Mouse (Mus musculus): ENCODE results near the gene Lipt2. TPM values are rescaled to one million over a fixed set of nuclear protein-coding genes. Genes with fewer than 3 reads are reported as not detected.

Lipt2 gene
- polyA plus RNA-seq, 1 experiment from 2014 or later: 17.3 TPM

GRCm38 (mm10) chr7:100206144-100206543 lies 47.1 kb downstream of the Lipt2 start:
- Histone ChIP-seq H3K36me3 (no peaks in the 10 kb centered on the region), H3K4me1 (replicated peaks) (no peaks in the 10 kb centered on the region), H3K9ac (no peak overlapping the region), H3K9me3 (no peaks in the 10 kb centered on the region), H3K4me3 (no peak overlapping the region), H3K27ac (no peak overlapping the region), H3K4me2 (no peak overlapping the region), H3K27me3 (no peaks in the 10 kb centered on the region)
- ATAC-seq (ENCODE audit: low FRiP score): no peak
- 92% methylated on average over 2 of the region's 2 CpGs for whole genome bisulfite sequencing

DNA sequence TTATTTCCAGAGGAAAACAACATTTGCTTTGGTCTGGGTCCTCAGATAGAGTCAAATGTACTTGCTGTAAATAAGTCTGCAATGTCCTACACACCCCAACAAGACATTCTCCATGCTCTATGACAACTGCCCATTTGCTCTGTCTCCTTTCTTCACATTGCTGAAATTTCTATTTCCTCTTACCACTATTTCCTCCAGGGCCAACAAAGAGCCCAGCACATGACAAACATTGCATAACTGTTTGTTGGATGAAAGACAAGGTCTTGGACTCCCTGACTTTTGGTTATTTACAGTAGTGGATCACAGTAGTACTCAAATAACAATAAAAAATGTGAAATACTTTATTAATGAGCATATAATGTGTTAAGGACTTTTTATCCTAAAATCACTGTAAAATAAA lies 48.8 kb downstream of the Lipt2 start:
- no peak overlapping the region for H3K27ac ChIP-seq
- H3K27me3 ChIP-seq: no peaks in the 10 kb centered on the region
- no peaks in the 10 kb centered on the region for H3K36me3 ChIP-seq
- H3K4me3 ChIP-seq: no peak overlapping the region
- H3K9ac ChIP-seq: no peak overlapping the region
- no peak overlapping the region for H3K4me2 ChIP-seq
- no peaks in the 10 kb centered on the region for H3K4me1 ChIP-seq (replicated peaks)
- no peaks in the 10 kb centered on the region for H3K9me3 ChIP-seq
- ATAC-seq (ENCODE audit: low FRiP score): no peak

Other genes starting within 250 kb of the Lipt2 start
- gene Rnf169, start 178.8 kb upstream of the Lipt2 start, polyA plus RNA-seq (2015; fragmentation: Nextera tagmentation; extraction: Ambion mirVana): 4.1 and 4.5 TPM in 2 replicates
- 0.27 and 0.42 TPM in 2 replicates for gene Chrdl2, start 153.1 kb upstream of the Lipt2 start, polyA plus RNA-seq (2015; fragmentation: Nextera tagmentation; extraction: Ambion mirVana)
- 43.7 and 45.0 TPM in 2 replicates for gene Pold3, start 37.7 kb upstream of the Lipt2 start, polyA plus RNA-seq (2015; fragmentation: Nextera tagmentation; extraction: Ambion mirVana)
- 0.58 and 0.66 TPM in 2 replicates for gene Kcne3, start 17.2 kb downstream of the Lipt2 start, polyA plus RNA-seq (2015; fragmentation: Nextera tagmentation; extraction: Ambion mirVana)
- gene Pgm2l1, start 68.1 kb downstream of the Lipt2 start, polyA plus RNA-seq (2015; fragmentation: Nextera tagmentation; extraction: Ambion mirVana): 21.0 and 21.4 TPM in 2 replicates
- 5.9 and 6.4 TPM in 2 replicates for gene P4ha3, start 126.2 kb downstream of the Lipt2 start, polyA plus RNA-seq (2015; fragmentation: Nextera tagmentation; extraction: Ambion mirVana)
- gene C2cd3, start 213.0 kb downstream of the Lipt2 start, polyA plus RNA-seq (2015; fragmentation: Nextera tagmentation; extraction: Ambion mirVana): 19.6 and 22.4 TPM in 2 replicates
- gene Ppme1, start 213.0 kb downstream of the Lipt2 start, polyA plus RNA-seq (2015; fragmentation: Nextera tagmentation; extraction: Ambion mirVana): 139 and 141 TPM in 2 replicates

Measured in hindbrain, embryonic 13.5 days (tissue).